Mouse (Mus musculus): ENCODE results near the gene Slc15a5. TPM values are rescaled to one million over a fixed set of nuclear protein-coding genes. Genes with fewer than 3 reads are reported as not detected.
A peak's percentile ranks its signal among the peaks of the same experiment; 100 is the strongest.

Slc15a5 gene
- polyA plus RNA-seq, 2 experiments, result not detected

GRCm38 (mm10) chr6:138011955-138012354 is 67.8 kb downstream of the Slc15a5 start:
- Histone ChIP-seq H3K9me3 (ENCODE audit: control insufficient read depth, low read length) (no peaks in the 10 kb centered on the region), H3K27ac (no peak overlapping the region), H3K27me3 (ENCODE audit: control insufficient read depth, insufficient read depth, low read length) (no peaks in the 10 kb centered on the region), H3K36me3 (replicated peaks; ENCODE audit: control insufficient read depth, insufficient read depth, low read depth) (no peaks in the 10 kb centered on the region), H3K9ac (replicated peaks) (no peak overlapping the region), H3K4me1 (replicated peaks; ENCODE audit: control insufficient read depth in 2 of 2, insufficient read depth in 2 of 2, low read length in 1 of 2) (no peaks in the 10 kb centered on the region), H3K4me2 (ENCODE audit: low read depth) (no peak overlapping the region), H3K4me3 (ENCODE audit: insufficient read depth in 1 of 2, low read depth in 2 of 2, low read length in 2 of 2) (no peak overlapping the region)
- ATAC-seq (ENCODE audit: insufficient read depth), result no peak
- TF ChIP-seq CTCF (IDR thresholded peaks at IDR 0.05; ENCODE audit: low read depth), result no peak
- no peak for TF ChIP-seq EP300 (IDR thresholded peaks at IDR 0.05; ENCODE audit: low read depth)
- 66% methylated on average over 6 of the region's 6 CpGs for WGBS (ENCODE audit: insufficient replicate concordance)
- no peak for DNase-seq (ENCODE audit: low read depth in 3 of 3, low spot score in 3 of 3)

- ATAC-seq (ENCODE audit: insufficient read depth) (no peak), DNase-seq (ENCODE audit: low read depth in 3 of 3, low spot score in 3 of 3) (no peak)
- Histone ChIP-seq H3K27ac (no peak overlapping the region), H3K36me3 (replicated peaks; ENCODE audit: control insufficient read depth, insufficient read depth, low read depth) (no peaks in the 10 kb centered on the region), H3K9ac (replicated peaks) (no peak overlapping the region), H3K4me1 (replicated peaks; ENCODE audit: control insufficient read depth in 2 of 2, insufficient read depth in 2 of 2, low read length in 1 of 2) (no peaks in the 10 kb centered on the region), H3K4me2 (ENCODE audit: low read depth) (no peak overlapping the region), H3K4me3 (ENCODE audit: insufficient read depth in 1 of 2, low read depth in 2 of 2, low read length in 2 of 2) (no peak overlapping the region), H3K27me3 (ENCODE audit: control insufficient read depth, insufficient read depth, low read length) (no peaks in the 10 kb centered on the region), H3K9me3 (ENCODE audit: control insufficient read depth, low read length) (no peaks in the 10 kb centered on the region)
- WGBS (ENCODE audit: insufficient replicate concordance), result 74% methylated on average over 6 of the region's 6 CpGs
- TF ChIP-seq CTCF (IDR thresholded peaks at IDR 0.05; ENCODE audit: low read depth) (no peak), EP300 (IDR thresholded peaks at IDR 0.05; ENCODE audit: low read depth) (no peak)
These were observed 72.0 kb downstream of the Slc15a5 start for GRCm38 (mm10) chr6:138007705-138008104.

- Histone ChIP-seq H3K9me3 (ENCODE audit: control insufficient read depth, low read length) (no peaks in the 10 kb centered on the region), H3K4me3 (ENCODE audit: insufficient read depth in 1 of 2, low read depth in 2 of 2, low read length in 2 of 2) (no peak overlapping the region), H3K4me1 (replicated peaks; ENCODE audit: control insufficient read depth in 2 of 2, insufficient read depth in 2 of 2, low read length in 1 of 2) (no peaks in the 10 kb centered on the region), H3K9ac (replicated peaks) (no peak overlapping the region), H3K36me3 (replicated peaks; ENCODE audit: control insufficient read depth, insufficient read depth, low read depth) (no peaks in the 10 kb centered on the region), H3K27me3 (ENCODE audit: control insufficient read depth, insufficient read depth, low read length) (no peaks in the 10 kb centered on the region), H3K4me2 (ENCODE audit: low read depth) (no peak overlapping the region), H3K27ac (no peak overlapping the region)
- no peak for ATAC-seq (ENCODE audit: insufficient read depth)
- TF ChIP-seq EP300 (IDR thresholded peaks at IDR 0.05; ENCODE audit: low read depth) (no peak), CTCF (IDR thresholded peaks at IDR 0.05; ENCODE audit: low read depth) (no peak)
- WGBS (ENCODE audit: insufficient replicate concordance), result 67% methylated on average over 27 of the region's 27 CpGs
- DNase-seq (ENCODE audit: low read depth in 3 of 3, low spot score in 3 of 3), result no peak
These were observed 73.0 kb downstream of the Slc15a5 start for GRCm38 (mm10) chr6:138006525-138007251.

- Histone ChIP-seq H3K4me3 (ENCODE audit: insufficient read depth in 1 of 2, low read depth in 2 of 2, low read length in 2 of 2) (no peak overlapping the region), H3K36me3 (replicated peaks; ENCODE audit: control insufficient read depth, insufficient read depth, low read depth) (no peaks in the 10 kb centered on the region), H3K9ac (replicated peaks) (no peak overlapping the region), H3K4me1 (replicated peaks; ENCODE audit: control insufficient read depth in 2 of 2, insufficient read depth in 2 of 2, low read length in 1 of 2) (no peaks in the 10 kb centered on the region), H3K27ac (no peak overlapping the region), H3K4me2 (ENCODE audit: low read depth) (no peak overlapping the region), H3K27me3 (ENCODE audit: control insufficient read depth, insufficient read depth, low read length) (no peaks in the 10 kb centered on the region), H3K9me3 (ENCODE audit: control insufficient read depth, low read length) (no peaks in the 10 kb centered on the region)
- TF ChIP-seq EP300 (IDR thresholded peaks at IDR 0.05; ENCODE audit: low read depth), result no peak
- TF ChIP-seq CTCF (IDR thresholded peaks at IDR 0.05; ENCODE audit: low read depth), result peak; percentile 29; the same call in 1 of the 2 replicates
- no peak for DNase-seq (ENCODE audit: low read depth in 3 of 3, low spot score in 3 of 3)
- no peak for ATAC-seq (ENCODE audit: insufficient read depth)
These were observed 89.9 kb downstream of the Slc15a5 start for GRCm38 (mm10) chr6:137989853-137990252.

- ATAC-seq (ENCODE audit: insufficient read depth) (no peak), DNase-seq (ENCODE audit: low read depth in 3 of 3, low spot score in 3 of 3) (no peak)
- Histone ChIP-seq H3K4me3 (ENCODE audit: insufficient read depth in 1 of 2, low read depth in 2 of 2, low read length in 2 of 2) (no peak overlapping the region), H3K27me3 (ENCODE audit: control insufficient read depth, insufficient read depth, low read length) (no peaks in the 10 kb centered on the region), H3K27ac (no peak overlapping the region), H3K4me1 (replicated peaks; ENCODE audit: control insufficient read depth in 2 of 2, insufficient read depth in 2 of 2, low read length in 1 of 2) (no peaks in the 10 kb centered on the region), H3K9me3 (ENCODE audit: control insufficient read depth, low read length) (no peaks in the 10 kb centered on the region), H3K4me2 (ENCODE audit: low read depth) (no peak overlapping the region), H3K9ac (replicated peaks) (no peak overlapping the region), H3K36me3 (replicated peaks; ENCODE audit: control insufficient read depth, insufficient read depth, low read depth) (no peaks in the 10 kb centered on the region)
- TF ChIP-seq CTCF (IDR thresholded peaks at IDR 0.05; ENCODE audit: low read depth) (no peak), EP300 (IDR thresholded peaks at IDR 0.05; ENCODE audit: low read depth) (no peak)
- 52% methylated on average over 6 of the region's 6 CpGs for WGBS (ENCODE audit: insufficient replicate concordance)
These were observed 94.5 kb downstream of the Slc15a5 start for GRCm38 (mm10) chr6:137985169-137985568.
